10 mouse cellular contexts compared by ENCODE assay signal in the genomic region with DNA sequence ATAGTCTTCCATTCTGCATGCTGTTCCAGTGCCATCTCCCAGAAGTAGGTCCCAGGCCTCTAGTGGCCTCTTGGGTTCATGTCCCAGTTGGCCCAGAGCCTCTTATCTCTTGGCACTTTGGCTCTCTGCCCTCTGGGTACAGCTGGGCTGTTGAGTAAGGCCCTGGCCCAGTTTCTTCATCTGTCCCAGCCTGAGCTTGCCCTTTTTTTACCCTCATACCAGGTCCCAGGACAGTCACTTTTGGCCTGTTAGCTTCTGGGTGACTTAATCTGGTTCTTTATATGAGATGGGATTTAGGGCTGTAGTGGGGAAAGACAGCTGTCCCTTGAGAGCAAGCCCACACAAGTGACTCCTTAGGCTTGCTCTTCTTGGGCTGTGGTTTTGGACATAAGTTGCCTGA. TPM values are rescaled to one million over a fixed set of nuclear protein-coding genes. Genes with fewer than 3 reads are reported as not detected.
DNase-seq lines count a peak whose midpoint lies in the region; TF ChIP-seq lines count a peak whose summit lies in the region.
"Had no signal": no experiment of that assay in that cellular context is flagged by ENCODE, and none has a peak within 500 bp of the region (broad histone marks: within the 10 kb centered on the region; RNA-seq: fewer than 3 reads in every experiment).

No protein-coding gene starts in this region.

- H3K27me3 ChIP-seq in MEL (ENCODE audit: control insufficient read depth in 1 of 2, insufficient read depth in 2 of 2, low read length in 2 of 2) = no peaks in the 10 kb centered on the region
- H3K27me3 ChIP-seq: liver, embryonic 13.5 days had no signal

- H3K9ac ChIP-seq in MEL (ENCODE audit: control insufficient read depth, low read depth, low read length, poor library complexity, severe bottlenecking) = no peak overlapping the region
- H3K9ac ChIP-seq: liver, embryonic 13.5 days had no signal

- peak; percentile 47 to 50 for DNase-seq in cerebellum, postnatal 10 days
- DNase-seq in cerebellum, adult 11 months = no peak
- peak; percentile 21 for DNase-seq in MEL (ENCODE audit: low read depth, low spot score)
- DNase-seq in lung, adult 2 months = peak; percentile 45
- DNase-seq in thymus, postnatal 4 days = no peak
- DNase-seq in left cerebral cortex, adult 8-10 months (ENCODE audit: low spot score in 2 of 2) = no peak
- DNase-seq in retina, embryonic 14.5 days (ENCODE audit: low spot score) = no peak
- DNase-seq: kidney, adult 9 months; liver, embryonic 13.5 days had no signal

- H3K4me3 ChIP-seq in MEL (ENCODE audit: control insufficient read depth in 1 of 2, insufficient read depth in 1 of 2, low read depth in 2 of 2, low read length in 2 of 2) = no peak overlapping the region
- no peak overlapping the region for H3K4me3 ChIP-seq in brown adipose tissue, adult 24 weeks (ENCODE audit: insufficient read depth, low read depth, low read length)
- H3K4me3 ChIP-seq in lung, adult 2 months (replicated peaks; ENCODE audit: extremely low read depth, low read depth, low read length) = no peak overlapping the region
- H3K4me3 ChIP-seq: liver, embryonic 13.5 days had no signal

- H3K27ac ChIP-seq in MEL (ENCODE audit: control insufficient read depth, low read depth, low read length) = no peak overlapping the region
- peak overlapping the region; percentile 42 for H3K27ac ChIP-seq in brown adipose tissue, adult 24 weeks (replicated peaks; ENCODE audit: low read depth, low read length)
- H3K27ac ChIP-seq: liver, embryonic 13.5 days had no signal

- no peaks in the 10 kb centered on the region for H3K9me3 ChIP-seq in MEL (replicated peaks; ENCODE audit: insufficient read depth, low read length)
- H3K9me3 ChIP-seq: liver, embryonic 13.5 days had no signal

- no peak for TF ChIP-seq RAD21 in MEL (IDR thresholded peaks at IDR 0.05; ENCODE audit: low read depth, low read length)

- H3K36me3 ChIP-seq in MEL (ENCODE audit: control insufficient read depth in 1 of 2, insufficient read depth in 2 of 2, low read length in 2 of 2) = peaks cover 0 to 28% of the 10 kb centered on the region in 2 experiments; a peak in 2 of 4 replicates

- no peaks in the 10 kb centered on the region for H3K79me2 ChIP-seq in MEL (ENCODE audit: control insufficient read depth, insufficient read depth, low read length, poor library complexity)

- TF ChIP-seq EP300 in MEL (IDR thresholded peaks at IDR 0.05; ENCODE audit: low read depth in 1 of 2, low read length in 2 of 2) = no peak

- no peak for TF ChIP-seq POLR2A in MEL (IDR thresholded peaks at IDR 0.05; ENCODE audit: control insufficient read depth in 1 of 2, insufficient read depth in 1 of 2, low read depth in 1 of 2, low read length in 2 of 2, poor library complexity in 1 of 2)
- TF ChIP-seq POLR2A in lung, adult 2 months (IDR thresholded peaks at IDR 0.05; ENCODE audit: borderline replicate concordance, extremely low read depth, low read depth, low read length) = no peak

- no peaks in the 10 kb centered on the region for H3K4me1 ChIP-seq in MEL (ENCODE audit: control insufficient read depth in 1 of 2, insufficient read depth in 2 of 2, low read length in 2 of 2)
- peaks cover 12% of the 10 kb centered on the region for H3K4me1 ChIP-seq in brown adipose tissue, adult 24 weeks (ENCODE audit: control insufficient read depth, insufficient read depth, insufficient read length, low read length)
- H3K4me1 ChIP-seq in lung, adult 2 months (ENCODE audit: control insufficient read depth, insufficient read depth, low read length) = no peaks in the 10 kb centered on the region

- TF ChIP-seq CTCF in MEL (IDR thresholded peaks at IDR 0.05 in 2 of 3, conservative IDR thresholded peaks at IDR 0.05 in 1 of 3; ENCODE audit: control insufficient read depth in 1 of 3, insufficient read depth in 1 of 3, low read depth in 2 of 3, low read length in 3 of 3, poor library complexity in 1 of 3, severe bottlenecking in 1 of 3) = no peak
- TF ChIP-seq CTCF in lung, adult 2 months (IDR thresholded peaks at IDR 0.05; ENCODE audit: insufficient read depth, low read length) = no peak

TF ChIP-seq in MEL, 35 proteins besides CTCF, POLR2A, EP300 and RAD21:
- no peak for TF ChIP-seq RCOR1 (IDR thresholded peaks at IDR 0.05; ENCODE audit: low read depth, low read length)
- TF ChIP-seq USF1 (IDR thresholded peaks at IDR 0.05; ENCODE audit: low read depth, low read length) = no peak
- TF ChIP-seq MAFK (IDR thresholded peaks at IDR 0.05; ENCODE audit: borderline replicate concordance, low read depth, low read length) = no peak
- TF ChIP-seq SMC3 (IDR thresholded peaks at IDR 0.05; ENCODE audit: low read depth, low read length) = no peak
- no peak for TF ChIP-seq TBP (IDR thresholded peaks at IDR 0.05; ENCODE audit: low read depth, low read length)
- no peak for TF ChIP-seq TAL1 (IDR thresholded peaks at IDR 0.05; ENCODE audit: low read length)
- no peak for TF ChIP-seq MEF2A (IDR thresholded peaks at IDR 0.05; ENCODE audit: extremely low read depth, insufficient replicate concordance, low read depth, low read length, poor library complexity, severe bottlenecking)
- no peak for TF ChIP-seq ELF1 (IDR thresholded peaks at IDR 0.05; ENCODE audit: low read depth, low read length)
- no peak for TF ChIP-seq POLR2AphosphoS5 (IDR thresholded peaks at IDR 0.05; ENCODE audit: borderline replicate concordance, low read depth, low read length)
- no peak for TF ChIP-seq KAT2A (conservative IDR thresholded peaks at IDR 0.05; ENCODE audit: low read depth, low read length)
- no peak for TF ChIP-seq MYC (IDR thresholded peaks at IDR 0.05; ENCODE audit: low read depth, low read length)
- no peak for TF ChIP-seq ETS1 (IDR thresholded peaks at IDR 0.05; ENCODE audit: low read depth, low read length)
- no peak for TF ChIP-seq CHD2 (IDR thresholded peaks at IDR 0.05; ENCODE audit: low read length)
- no peak for TF ChIP-seq GABPA (IDR thresholded peaks at IDR 0.05; ENCODE audit: low read depth, low read length)
- no peak for TF ChIP-seq JUND (IDR thresholded peaks at IDR 0.05; ENCODE audit: low read depth, low read length)
- TF ChIP-seq MYB (IDR thresholded peaks at IDR 0.05; ENCODE audit: low read depth, low read length) = no peak
- TF ChIP-seq ZMIZ1 (IDR thresholded peaks at IDR 0.05; ENCODE audit: low read depth, low read length) = no peak
- TF ChIP-seq MXI1 (IDR thresholded peaks at IDR 0.05; ENCODE audit: low read depth, low read length) = no peak
- TF ChIP-seq MAZ (IDR thresholded peaks at IDR 0.05; ENCODE audit: low read depth, low read length) = no peak
- TF ChIP-seq ZNF384 (IDR thresholded peaks at IDR 0.05; ENCODE audit: low read depth, low read length) = no peak

RNA-seq across cellular contexts. Expression of a gene that starts 13.3 kb away (rescaled TPM):
- total RNA-seq in MEL (2012; rRNA removed) = 139 and 159 TPM in 2 replicates
- polyA plus RNA-seq in MEL (2012; ENCODE audit: insufficient read depth in 1 of 2, insufficient read length in 2 of 2, low read depth in 1 of 2, low replicate concordance in 2 of 2, missing spikeins in 1 of 2) = 100 to 1,000 TPM in 1 of 2 experiments, not detected in 1; 382 TPM
- 83.8 and 94.3 TPM in 2 replicates for polyA plus RNA-seq in brown adipose tissue, adult 24 weeks (2012; ENCODE audit: insufficient read depth, insufficient read length, missing spikeins)
- polyA plus RNA-seq in lung, adult 2 months (2012; rRNA removed) = 131 and 136 TPM in 2 replicates
- total RNA-seq in left cerebral cortex, adult 8-10 months (2022) = 100 to 1,000 TPM; 174 to 191 (median 186) TPM

RNA-seq across cellular contexts. Expression of a gene that starts 13.5 kb away (rescaled TPM):
- total RNA-seq in MEL (2012; rRNA removed) = 22.0 and 23.9 TPM in 2 replicates
- 10 to 100 TPM in 1 of 2 experiments, not detected in 1; 93.9 TPM for polyA plus RNA-seq in MEL (2012; ENCODE audit: insufficient read depth in 1 of 2, insufficient read length in 2 of 2, low read depth in 1 of 2, low replicate concordance in 2 of 2, missing spikeins in 1 of 2)
- polyA plus RNA-seq in brown adipose tissue, adult 24 weeks (2012; ENCODE audit: insufficient read depth, insufficient read length, missing spikeins) = 378 and 560 TPM in 2 replicates
- 89.2 and 103 TPM in 2 replicates for polyA plus RNA-seq in lung, adult 2 months (2012; rRNA removed)
- total RNA-seq in left cerebral cortex, adult 8-10 months (2022) = 10 to 100 TPM; 52.0 to 65.8 (median 62.6) TPM

RNA-seq across cellular contexts. Expression of a gene that starts 37.1 kb away (rescaled TPM):
- 24.6 and 28.0 TPM in 2 replicates for total RNA-seq in MEL (2012; rRNA removed)
- 10 to 100 TPM in 1 of 2 experiments, not detected in 1; 37.5 TPM for polyA plus RNA-seq in MEL (2012; ENCODE audit: insufficient read depth in 1 of 2, insufficient read length in 2 of 2, low read depth in 1 of 2, low replicate concordance in 2 of 2, missing spikeins in 1 of 2)
- 10.4 and 13.8 TPM in 2 replicates for polyA plus RNA-seq in brown adipose tissue, adult 24 weeks (2012; ENCODE audit: insufficient read depth, insufficient read length, missing spikeins)
- polyA plus RNA-seq in lung, adult 2 months (2012; rRNA removed) = 49.1 and 55.6 TPM in 2 replicates
- 10 to 100 TPM; 22.2 to 30.1 (median 27.3) TPM for total RNA-seq in left cerebral cortex, adult 8-10 months (2022)

RNA-seq across cellular contexts. Expression of a gene that starts 44.9 kb away (rescaled TPM):
- total RNA-seq in MEL (2012; rRNA removed) = not detected in 2 replicates
- polyA plus RNA-seq in MEL (2012; ENCODE audit: insufficient read depth in 1 of 2, insufficient read length in 2 of 2, low read depth in 1 of 2, low replicate concordance in 2 of 2, missing spikeins in 1 of 2) = under 1 TPM in 1 of 2 experiments, not detected in 1; 0.06 TPM
- 2.5 and 3.5 TPM in 2 replicates for polyA plus RNA-seq in brown adipose tissue, adult 24 weeks (2012; ENCODE audit: insufficient read depth, insufficient read length, missing spikeins)
- polyA plus RNA-seq in lung, adult 2 months (2012; rRNA removed) = 12.6 and 22.5 TPM in 2 replicates
- 10 to 100 TPM; 18.3 to 21.6 (median 19.8) TPM for total RNA-seq in left cerebral cortex, adult 8-10 months (2022)

Comparison
In these comparisons a context has a peak if more than half of its experiments do, and no peak if none do; other contexts are left out.
1. DNase-seq: peak in cerebellum, postnatal 10 days (2 of 2), MEL (single experiment) and lung, adult 2 months (single experiment); none in cerebellum, adult 11 months (single experiment), thymus, postnatal 4 days (single experiment), left cerebral cortex, adult 8-10 months (0 of 2) and retina, embryonic 14.5 days (single experiment).